In the genomic region with DNA sequence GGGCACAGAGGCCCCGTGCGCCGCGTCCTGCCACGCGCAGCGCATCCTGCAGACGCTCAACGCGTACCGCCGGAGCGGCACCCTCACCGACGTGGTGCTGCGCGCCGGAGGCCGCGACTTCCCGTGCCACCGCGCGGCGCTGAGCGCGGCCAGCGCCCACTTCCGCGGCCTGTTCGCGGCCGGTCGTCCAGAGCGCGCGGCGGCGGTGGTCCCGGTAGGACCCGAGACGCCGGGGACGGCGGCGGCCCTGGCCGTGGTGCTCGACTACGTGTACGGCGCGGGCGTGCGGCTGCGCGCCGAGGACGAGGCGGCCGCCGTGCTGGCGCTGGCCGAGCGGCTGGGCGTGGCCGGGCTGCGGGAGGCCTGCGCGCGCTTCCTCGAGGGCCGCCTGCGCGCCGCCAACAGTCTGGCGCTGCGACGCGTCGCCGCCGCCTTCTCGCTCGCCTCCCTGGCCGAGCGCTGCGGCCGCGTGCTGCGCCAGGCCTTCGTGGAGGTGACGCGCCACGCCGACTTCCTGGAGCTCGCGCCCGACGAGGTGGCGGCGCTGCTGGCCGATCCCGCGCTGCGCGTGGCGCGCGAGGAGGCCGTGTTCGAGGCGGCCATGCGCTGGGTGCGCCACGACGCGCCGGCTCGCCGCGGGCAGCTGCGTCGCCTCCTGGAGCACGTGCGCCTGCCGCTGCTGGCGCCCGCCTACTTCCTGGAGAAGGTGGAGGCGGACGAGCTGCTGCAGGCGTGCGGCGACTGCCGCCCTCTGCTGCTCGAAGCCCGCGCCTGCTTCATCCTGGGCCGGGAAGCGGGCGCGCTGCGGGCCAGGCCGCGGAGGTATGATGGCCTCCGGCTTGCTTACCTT, we compare ENCODE assay signal across 8 mouse cellular contexts. TPM values are rescaled to one million over a fixed set of nuclear protein-coding genes. Genes with fewer than 3 reads are reported as not detected.
DNase-seq lines count a peak whose midpoint lies in the region; ATAC-seq and TF ChIP-seq lines count a peak whose summit lies in the region.

No protein-coding gene starts in this region.

- H3K4me3 ChIP-seq in E14TG2a.4 (replicated peaks; ENCODE audit: low read length): peak overlapping the region; percentile 71
- peak overlapping the region; percentile 50 for H3K4me3 ChIP-seq in hindbrain, embryonic 12.5 days
- peak overlapping the region; percentile 52 for H3K4me3 ChIP-seq in left cerebral cortex, adult 2 months

- ATAC-seq in hindbrain, embryonic 12.5 days (ENCODE audit: low FRiP score): peak; percentile 64

- peaks cover 64% of the 10 kb centered on the region for H3K27me3 ChIP-seq in E14TG2a.4 (ENCODE audit: insufficient read depth, low read length)
- no peaks in the 10 kb centered on the region for H3K27me3 ChIP-seq in hindbrain, embryonic 12.5 days

- H3K4me2 ChIP-seq in hindbrain, embryonic 12.5 days (replicated peaks): peak overlapping the region; percentile 83

- H3K9me3 ChIP-seq in E14TG2a.4 (ENCODE audit: low read length): peaks cover 3% of the 10 kb centered on the region; the same call in 1 of the 2 replicates
- H3K9me3 ChIP-seq in hindbrain, embryonic 12.5 days (replicated peaks): no peaks in the 10 kb centered on the region

- intact Hi-C loops in left cerebral cortex, adult 2 months (cut with DNase I): loop anchor here (10.0 kb wide), 1 partner anchor 204 kb away; the partner anchor contains the start of gene Map6

- peak overlapping the region; percentile 92 for H3K27ac ChIP-seq in hindbrain, embryonic 12.5 days
- peak overlapping the region; percentile 85 for H3K27ac ChIP-seq in left cerebral cortex, adult 2 months

- peak; percentile 36 to 67 for DNase-seq in cerebellum, adult 18-20 months
- DNase-seq in forelimb bud, embryonic 11.5 days (ENCODE audit: low read depth, low spot score): peak; percentile 79
- peak; percentile 73 to 78 for DNase-seq in left cerebral cortex, adult 2 months (ENCODE audit: extremely low spot score in 1 of 2, low spot score in 2 of 2)
- peak; percentile 86 to 94 for DNase-seq in lung, postnatal 4 days
- DNase-seq in retina, embryonic 14.5 days (ENCODE audit: low spot score): peak; percentile 76
- peak; percentile 87 for DNase-seq in thymus, postnatal 14 days

- H3K9ac ChIP-seq in hindbrain, embryonic 12.5 days: peak overlapping the region; percentile 81

- 1% methylated on average over 109 of the region's 145 CpGs for WGBS in hindbrain, embryonic 12.5 days

- H3K4me1 ChIP-seq in E14TG2a.4 (replicated peaks; ENCODE audit: low read depth, low read length): peaks cover 38% of the 10 kb centered on the region
- H3K4me1 ChIP-seq in hindbrain, embryonic 12.5 days: peaks cover 46% of the 10 kb centered on the region

- no peak for TF ChIP-seq CTCF in E14TG2a.4 (conservative IDR thresholded peaks at IDR 0.05; ENCODE audit: low read length)
- peak; percentile 49 for TF ChIP-seq CTCF in left cerebral cortex, adult 2 months (IDR thresholded peaks at IDR 0.05)

- peaks cover 21% of the 10 kb centered on the region for H3K36me3 ChIP-seq in E14TG2a.4 (ENCODE audit: insufficient read depth, low read length)
- H3K36me3 ChIP-seq in hindbrain, embryonic 12.5 days: peaks cover 20% of the 10 kb centered on the region

RNA-seq across cellular contexts. Expression of gene Klhl35, which starts 2.7 kb away (rescaled TPM):
- polyA plus RNA-seq in hindbrain, embryonic 12.5 days (2016; fragmentation: Nextera tagmentation; extraction: Ambion mirVana): 39.2 and 47.1 TPM in 2 replicates
- total RNA-seq in left cerebral cortex, adult 2 months (2021): 1 to 10 TPM; 2.3 to 2.7 TPM

RNA-seq across cellular contexts. Expression of gene Rps3, which starts 15.0 kb away (rescaled TPM):
- polyA plus RNA-seq in hindbrain, embryonic 12.5 days (2016; fragmentation: Nextera tagmentation; extraction: Ambion mirVana): 512 and 534 TPM in 2 replicates
- total RNA-seq in left cerebral cortex, adult 2 months (2021): 100 to 1,000 TPM; 223 to 241 TPM

Comparison
In these comparisons a context has a peak if more than half of its experiments do, and no peak if none do; other contexts are left out.
1. Peak in every context shown above with its lines: DNase-seq, ATAC-seq, H3K4me3 ChIP-seq and H3K27ac ChIP-seq.